Mouse (Mus musculus) MEL (cell line): ENCODE results near the gene Exoc4. TPM values are rescaled to one million over a fixed set of nuclear protein-coding genes. Genes with fewer than 3 reads are reported as not detected.

Source experiments
- DNase-seq: peaks from one replicate; pipeline ENCODE4 v3.0.0; 2011; ENCODE audit warnings: low read depth, low spot score
- H3K27ac ChIP-seq: 2 replicates; pipeline ENCODE4 v1.5.1; 2012; ENCODE audit warnings: low read depth, mild to moderate bottlenecking, control low read depth, low read length, moderate library complexity; ENCODE audit not compliant: control insufficient read depth
- H3K27me3 ChIP-seq, 2 experiments: fragments of 150-350 bp in 1 of 2; sonication (generic) in 1 of 2; 2 replicates each; pipeline ENCODE4 v1.6.1; 2012; ENCODE audit warnings: low read length in 2 of 2, mild to moderate bottlenecking in 2 of 2, improper control_type of control experiment in 1 of 2, moderate library complexity in 1 of 2; ENCODE audit not compliant: insufficient read depth in 2 of 2, control insufficient read depth in 1 of 2
- H3K36me3 ChIP-seq, 2 experiments: 2 replicates each; pipeline ENCODE4 v1.6.1; 2012 to 2014; ENCODE audit warnings: low read length in 2 of 2, improper control_type of control experiment in 1 of 2, inconsistent platforms in 1 of 2, mild to moderate bottlenecking in 1 of 2; ENCODE audit not compliant: insufficient read depth in 2 of 2, control insufficient read depth in 1 of 2
- H3K4me1 ChIP-seq, 2 experiments: fragments of 150-350 bp in 1 of 2; sonication (generic) in 1 of 2; 2 replicates each; pipeline ENCODE4 v1.6.1; 2012; ENCODE audit warnings: low read length in 2 of 2, improper control_type of control experiment in 1 of 2, mild to moderate bottlenecking in 1 of 2; ENCODE audit not compliant: insufficient read depth in 2 of 2, control insufficient read depth in 1 of 2
- H3K4me3 ChIP-seq, 2 experiments: fragments of 150-350 bp in 1 of 2; sonication (generic) in 1 of 2; 2 replicates each; pipeline ENCODE4 v1.5.1; 2012; ENCODE audit warnings: low read depth in 2 of 2, low read length in 2 of 2, mild to moderate bottlenecking in 2 of 2, moderate library complexity in 2 of 2, control low read depth in 1 of 2, improper control_type of control experiment in 1 of 2; ENCODE audit not compliant: control insufficient read depth in 1 of 2, insufficient read depth in 1 of 2
- H3K79me2 ChIP-seq: 2 replicates; pipeline ENCODE4 v1.6.1; 2012; ENCODE audit warnings: mild to moderate bottlenecking, low read length, moderate library complexity; ENCODE audit not compliant: control insufficient read depth, poor library complexity, insufficient read depth
- H3K9ac ChIP-seq: 2 replicates; pipeline ENCODE4 v1.6.1; 2012; ENCODE audit warnings: low read depth, mild to moderate bottlenecking, control low read depth, low read length, moderate library complexity; ENCODE audit not compliant: control insufficient read depth, poor library complexity, severe bottlenecking
- H3K9me3 ChIP-seq: fragments of 150-350 bp; sonication (generic); replicated peaks from 2 replicates; pipeline ENCODE4 v1.6.1; 2012; ENCODE audit warnings: mild to moderate bottlenecking, low read length, improper control_type of control experiment, moderate library complexity; ENCODE audit not compliant: insufficient read depth
- CTCF ChIP-seq, 3 experiments: IDR thresholded peaks in 2 of 3; conservative IDR thresholded peaks in 1 of 3; 2 replicates each; pipeline ENCODE4 v1.5.1; 2011 to 2012; ENCODE audit warnings: low read length in 3 of 3, low read depth in 2 of 3, mild to moderate bottlenecking in 2 of 3, improper control_type of control experiment in 1 of 3, inconsistent platforms in 1 of 3, mixed read lengths in 1 of 3, moderate library complexity in 1 of 3; ENCODE audit not compliant: control insufficient read depth in 1 of 3, insufficient read depth in 1 of 3, poor library complexity in 1 of 3, severe bottlenecking in 1 of 3
- E2F4 ChIP-seq: IDR thresholded peaks from 2 replicates; pipeline ENCODE4 v1.6.1; 2011; ENCODE audit warnings: low read depth, low read length, improper control_type of control experiment, borderline replicate concordance
- ETS1 ChIP-seq: IDR thresholded peaks from 2 replicates; pipeline ENCODE4 v1.6.1; 2012; ENCODE audit warnings: low read depth, mild to moderate bottlenecking, inconsistent platforms, low read length, improper control_type of control experiment, moderate library complexity
- GATA1 ChIP-seq: IDR thresholded peaks from 2 replicates; pipeline ENCODE4 v1.6.1; 2011; ENCODE audit warnings: low read depth, low read length, improper control_type of control experiment
- KAT2A ChIP-seq: conservative IDR thresholded peaks from 2 replicates; pipeline ENCODE4 v1.6.1; 2012; ENCODE audit warnings: low read depth, low read length, improper control_type of control experiment, inconsistent platforms
- MAFK ChIP-seq: IDR thresholded peaks from 2 replicates; pipeline ENCODE4 v1.6.1; 2011; ENCODE audit warnings: low read depth, mild to moderate bottlenecking, low read length, improper control_type of control experiment, borderline replicate concordance
- MAZ ChIP-seq: IDR thresholded peaks from 2 replicates; pipeline ENCODE4 v1.6.1; 2012; ENCODE audit warnings: low read depth, mild to moderate bottlenecking, inconsistent platforms, low read length, improper control_type of control experiment
- MEF2A ChIP-seq: IDR thresholded peaks from 2 replicates; pipeline ENCODE4 v1.6.1; 2014; ENCODE audit warnings: low read depth, mild to moderate bottlenecking, inconsistent platforms, low read length, improper control_type of control experiment; ENCODE audit not compliant: poor library complexity, insufficient replicate concordance, severe bottlenecking; ENCODE audit errors: extremely low read depth
- MYC ChIP-seq: IDR thresholded peaks from 2 replicates; pipeline ENCODE4 v1.6.1; 2011; ENCODE audit warnings: low read depth, mild to moderate bottlenecking, low read length, improper control_type of control experiment, moderate library complexity
- POLR2A ChIP-seq, 2 experiments: IDR thresholded peaks; 2 replicates each; pipeline ENCODE4 v1.6.1; 2011 to 2012; ENCODE audit warnings: low read length in 2 of 2, mild to moderate bottlenecking in 2 of 2, control low read depth in 1 of 2, improper control_type of control experiment in 1 of 2, low read depth in 1 of 2, moderate library complexity in 1 of 2; ENCODE audit not compliant: control insufficient read depth in 1 of 2, insufficient read depth in 1 of 2, poor library complexity in 1 of 2
- POLR2AphosphoS2 ChIP-seq: IDR thresholded peaks from 2 replicates; pipeline ENCODE4 v1.6.1; 2011; ENCODE audit warnings: low read length, improper control_type of control experiment
- TAL1 ChIP-seq: IDR thresholded peaks from 2 replicates; pipeline ENCODE4 v1.6.1; 2012; ENCODE audit warnings: mild to moderate bottlenecking, inconsistent platforms, low read length, moderate library complexity, mixed read lengths
- ZC3H11A ChIP-seq: IDR thresholded peaks from 2 replicates; pipeline ENCODE4 v1.6.1; 2012; ENCODE audit warnings: low read depth, mild to moderate bottlenecking, inconsistent platforms, low read length, improper control_type of control experiment
- ZMIZ1 ChIP-seq: IDR thresholded peaks from 2 replicates; pipeline ENCODE4 v1.6.1; 2012; ENCODE audit warnings: low read depth, mild to moderate bottlenecking, inconsistent platforms, low read length, improper control_type of control experiment, moderate library complexity
- ZNF384 ChIP-seq: IDR thresholded peaks from 2 replicates; pipeline ENCODE4 v1.6.1; 2012; ENCODE audit warnings: low read depth, mild to moderate bottlenecking, inconsistent platforms, low read length, improper control_type of control experiment
- polyA plus RNA-seq, 2 experiments: library from polyadenylated mRNA; stranded (reverse) in 1 of 2; unstranded in 1 of 2; fragments of >175 nt in 1 of 2; fragments of >200 nt in 1 of 2; gene quantifications; 2 replicates each; pipeline versions ENCODE4 v1.2.1 to v1.2.4; 2012; ENCODE audit warnings: low replicate concordance in 2 of 2, low read depth in 1 of 2; ENCODE audit not compliant: insufficient read length in 2 of 2, insufficient read depth in 1 of 2, missing spikeins in 1 of 2
- total RNA-seq: library from RNA; depleted of rRNA; stranded (reverse); fragments of 300-350 nt; gene quantifications from 2 replicates; pipeline ENCODE4 v1.2.3, GENCODE M21; 2012

Gene Exoc4
- total and polyA plus RNA-seq, 3 experiments: 16.4 to 22.6 TPM; not detected in 1

DNA sequence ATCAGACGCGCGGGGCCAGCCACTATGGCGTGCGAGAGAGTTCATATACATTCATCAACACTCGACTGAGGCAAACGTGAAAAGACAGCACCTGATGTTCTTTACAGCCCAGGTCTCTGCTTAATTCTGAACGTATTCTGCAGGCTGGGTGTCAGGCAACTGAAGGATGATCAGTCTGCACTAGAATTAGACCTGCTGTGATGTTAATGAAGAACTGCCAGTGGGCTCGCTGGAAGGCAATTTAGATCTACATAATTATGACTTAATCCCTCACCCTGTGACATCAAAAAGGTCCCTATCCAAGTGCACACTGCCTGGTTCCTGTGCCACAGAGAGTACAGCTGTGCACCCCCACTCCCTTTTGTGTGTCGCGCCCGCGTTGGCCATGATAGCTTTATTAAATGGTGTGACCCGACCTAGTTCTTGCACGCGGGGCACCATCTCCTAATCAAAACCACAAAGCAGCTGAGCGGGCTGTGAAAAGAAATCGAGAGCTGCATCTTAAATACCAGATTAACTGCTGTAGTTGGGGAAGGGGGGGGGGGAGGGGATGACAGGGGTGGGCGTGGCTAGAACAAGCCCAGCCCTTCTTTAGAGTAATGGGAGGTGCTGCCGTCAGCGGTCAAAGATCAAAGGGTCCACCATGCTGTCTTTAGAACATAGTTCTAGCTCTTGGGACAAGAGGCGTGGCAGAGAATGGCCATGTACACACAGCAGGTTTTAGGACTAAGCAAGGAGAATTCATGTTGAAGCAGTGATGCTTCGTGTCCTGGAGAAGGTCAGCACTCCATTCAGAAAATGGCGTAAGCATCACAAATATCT is 743.5 kb downstream of the Exoc4 start:
- TF ChIP-seq ZMIZ1: no peak
- TF ChIP-seq MEF2A: no peak
- TF ChIP-seq GATA1: no peak
- TF ChIP-seq TAL1: no peak
- no peak for TF ChIP-seq ZNF384
- no peak for TF ChIP-seq MAZ
- no peaks in the 10 kb centered on the region for H3K4me1 ChIP-seq
- H3K9me3 ChIP-seq: no peaks in the 10 kb centered on the region
- DNase-seq: no peak
- no peak overlapping the region for H3K27ac ChIP-seq
- H3K36me3 ChIP-seq: no peaks in the 10 kb centered on the region
- H3K27me3 ChIP-seq: no peaks in the 10 kb centered on the region; a peak in 1 of 4 replicates
- H3K9ac ChIP-seq: no peak overlapping the region
- no peak overlapping the region for H3K4me3 ChIP-seq
- no peaks in the 10 kb centered on the region for H3K79me2 ChIP-seq

DNA sequence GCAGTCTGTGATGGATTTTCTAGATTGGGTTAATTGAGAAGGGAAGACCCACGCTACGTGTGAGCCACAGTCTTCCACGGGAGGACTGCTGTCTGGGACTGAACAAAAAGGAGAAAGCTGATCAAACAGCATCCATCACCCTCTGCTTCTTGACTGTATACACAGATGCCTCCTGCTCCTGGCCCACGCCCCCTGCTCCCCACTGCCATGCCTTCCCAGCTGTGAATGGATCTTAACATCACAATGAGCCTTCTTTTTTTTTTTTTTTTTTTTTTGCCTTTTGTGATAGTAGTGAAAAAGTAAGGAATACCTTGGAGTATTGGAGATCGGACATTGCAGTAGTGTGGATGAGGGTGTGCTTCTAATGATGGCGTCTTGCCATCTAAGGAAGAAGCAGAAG is 745.0 kb downstream of the Exoc4 start:
- H3K27me3 ChIP-seq: no peaks in the 10 kb centered on the region; a peak in 1 of 4 replicates
- no peaks in the 10 kb centered on the region for H3K4me1 ChIP-seq
- H3K79me2 ChIP-seq: no peaks in the 10 kb centered on the region
- DNase-seq: no peak
- no peak overlapping the region for H3K27ac ChIP-seq
- H3K9me3 ChIP-seq: no peaks in the 10 kb centered on the region
- TF ChIP-seq ZC3H11A (no peak), POLR2AphosphoS2 (no peak), KAT2A (no peak), CTCF (IDR thresholded peaks at IDR 0.05 in 2 of 3, conservative IDR thresholded peaks at IDR 0.05 in 1 of 3; ENCODE audit: control insufficient read depth in 1 of 3, insufficient read depth in 1 of 3, low read depth in 2 of 3, low read length in 3 of 3, poor library complexity in 1 of 3, severe bottlenecking in 1 of 3) (no peak), MAFK (no peak), MYC (no peak), POLR2A (IDR thresholded peaks at IDR 0.05; ENCODE audit: control insufficient read depth in 1 of 2, insufficient read depth in 1 of 2, low read depth in 1 of 2, low read length in 2 of 2, poor library complexity in 1 of 2) (no peak), ETS1 (no peak), E2F4 (no peak)
- no peak overlapping the region for H3K4me3 ChIP-seq
- H3K36me3 ChIP-seq: no peaks in the 10 kb centered on the region
- H3K9ac ChIP-seq: no peak overlapping the region
